Mouse (Mus musculus): ENCODE data around the gene Fggy. TPM values are rescaled to one million over a fixed set of nuclear protein-coding genes. Genes with fewer than 3 reads are reported as not detected.

The Fggy gene
- polyA plus RNA-seq, 1 experiment: 189 TPM

GRCm38 (mm10) chr4:95716137-95716536 is 158.8 kb downstream of the Fggy start:
- Histone ChIP-seq H3K4me1 (ENCODE audit: control insufficient read depth, insufficient read depth, low read length) (no peaks in the 10 kb centered on the region), H3K36me3 (ENCODE audit: control insufficient read depth, insufficient read depth, low read length) (no peaks in the 10 kb centered on the region), H3K4me3 (ENCODE audit: insufficient read depth, low read depth, low read length) (no peak overlapping the region), H3K27ac (ENCODE audit: insufficient read depth, low read depth, low read length) (no peak overlapping the region), H3K27me3 (replicated peaks; ENCODE audit: control insufficient read depth, insufficient read depth, low read length) (no peaks in the 10 kb centered on the region)
- no peak for DNase-seq
- 85% methylated on average over 3 of the region's 3 CpGs for WGBS
- TF ChIP-seq CTCF (conservative IDR thresholded peaks at IDR 0.05; ENCODE audit: insufficient read depth, insufficient read length, low read depth, low read length) (no peak), POLR2A (IDR thresholded peaks at IDR 0.05; ENCODE audit: low read depth, low read length) (no peak)

DNA sequence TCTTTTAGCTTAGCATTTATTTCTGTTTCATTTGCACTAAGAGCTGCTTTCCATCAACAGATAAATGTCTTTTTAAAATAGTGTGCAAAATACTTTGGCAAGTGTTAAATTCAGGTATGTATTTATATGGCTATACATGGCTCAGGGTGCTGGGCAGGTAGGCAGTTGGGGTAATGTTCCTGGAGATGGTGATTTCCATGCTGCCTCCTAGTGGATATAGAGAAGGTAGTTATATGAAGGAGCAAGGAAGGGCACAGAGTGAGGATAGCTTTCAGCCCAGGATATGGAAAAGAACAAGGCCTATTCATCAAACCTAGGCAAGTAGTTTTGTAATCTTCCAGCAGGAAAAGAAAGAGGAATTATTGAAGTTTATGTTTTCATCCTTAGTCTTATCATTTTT is 166.3 kb downstream of the Fggy start:
- H3K4me1 ChIP-seq (ENCODE audit: control insufficient read depth, insufficient read depth, low read length): no peaks in the 10 kb centered on the region
- no peaks in the 10 kb centered on the region for H3K36me3 ChIP-seq (ENCODE audit: control insufficient read depth, insufficient read depth, low read length)
- TF ChIP-seq POLR2A (IDR thresholded peaks at IDR 0.05; ENCODE audit: low read depth, low read length): no peak
- TF ChIP-seq CTCF (conservative IDR thresholded peaks at IDR 0.05; ENCODE audit: insufficient read depth, insufficient read length, low read depth, low read length): peak; percentile 40
- DNase-seq: no peak
- no peak overlapping the region for H3K4me3 ChIP-seq (ENCODE audit: insufficient read depth, low read depth, low read length)
- no peak overlapping the region for H3K27ac ChIP-seq (ENCODE audit: insufficient read depth, low read depth, low read length)
- H3K27me3 ChIP-seq (replicated peaks; ENCODE audit: control insufficient read depth, insufficient read depth, low read length): no peaks in the 10 kb centered on the region

DNA sequence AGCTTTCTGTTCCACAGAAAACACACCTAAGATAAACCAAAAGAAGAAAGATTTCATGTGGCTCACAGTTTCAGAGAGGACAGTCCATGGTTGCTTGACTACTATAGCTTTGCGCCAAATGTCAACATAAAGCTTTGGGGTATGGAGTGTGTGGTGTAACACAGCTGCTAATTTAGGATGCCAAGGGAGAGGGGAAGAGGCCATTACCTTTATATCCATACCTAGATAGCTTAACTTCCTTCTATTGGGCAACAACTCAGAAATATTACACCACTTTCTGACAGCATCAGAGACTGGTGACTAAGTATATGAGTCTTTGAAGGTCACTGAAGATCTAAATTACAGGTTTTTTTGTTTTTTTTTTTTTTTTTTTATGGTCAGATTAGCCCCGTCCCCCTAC is 169.1 kb downstream of the Fggy start:
- no peak for DNase-seq
- peaks cover 9% of the 10 kb centered on the region for H3K4me1 ChIP-seq (ENCODE audit: control insufficient read depth, insufficient read depth, low read length)
- H3K27ac ChIP-seq (ENCODE audit: insufficient read depth, low read depth, low read length): no peak overlapping the region
- WGBS: 97% methylated on average over 2 of the region's 2 CpGs
- no peak overlapping the region for H3K4me3 ChIP-seq (ENCODE audit: insufficient read depth, low read depth, low read length)
- TF ChIP-seq CTCF (conservative IDR thresholded peaks at IDR 0.05; ENCODE audit: insufficient read depth, insufficient read length, low read depth, low read length) (no peak), POLR2A (IDR thresholded peaks at IDR 0.05; ENCODE audit: low read depth, low read length) (no peak)
- no peaks in the 10 kb centered on the region for H3K27me3 ChIP-seq (replicated peaks; ENCODE audit: control insufficient read depth, insufficient read depth, low read length)
- no peaks in the 10 kb centered on the region for H3K36me3 ChIP-seq (ENCODE audit: control insufficient read depth, insufficient read depth, low read length)

- H3K36me3 ChIP-seq (ENCODE audit: control insufficient read depth, insufficient read depth, low read length): no peaks in the 10 kb centered on the region
- WGBS: 55% methylated on average over 3 of the region's 3 CpGs
- TF ChIP-seq POLR2A (IDR thresholded peaks at IDR 0.05; ENCODE audit: low read depth, low read length) (no peak), CTCF (conservative IDR thresholded peaks at IDR 0.05; ENCODE audit: insufficient read depth, insufficient read length, low read depth, low read length) (no peak)
- H3K27ac ChIP-seq (ENCODE audit: insufficient read depth, low read depth, low read length): peak overlapping the region; percentile 38
- DNase-seq: no peak
- H3K27me3 ChIP-seq (replicated peaks; ENCODE audit: control insufficient read depth, insufficient read depth, low read length): no peaks in the 10 kb centered on the region
- peaks cover 23% of the 10 kb centered on the region for H3K4me1 ChIP-seq (ENCODE audit: control insufficient read depth, insufficient read depth, low read length)
- no peak overlapping the region for H3K4me3 ChIP-seq (ENCODE audit: insufficient read depth, low read depth, low read length)
Measured at GRCm38 (mm10) chr4:95729142-95729826, 172.0 kb downstream of the Fggy start.

DNA sequence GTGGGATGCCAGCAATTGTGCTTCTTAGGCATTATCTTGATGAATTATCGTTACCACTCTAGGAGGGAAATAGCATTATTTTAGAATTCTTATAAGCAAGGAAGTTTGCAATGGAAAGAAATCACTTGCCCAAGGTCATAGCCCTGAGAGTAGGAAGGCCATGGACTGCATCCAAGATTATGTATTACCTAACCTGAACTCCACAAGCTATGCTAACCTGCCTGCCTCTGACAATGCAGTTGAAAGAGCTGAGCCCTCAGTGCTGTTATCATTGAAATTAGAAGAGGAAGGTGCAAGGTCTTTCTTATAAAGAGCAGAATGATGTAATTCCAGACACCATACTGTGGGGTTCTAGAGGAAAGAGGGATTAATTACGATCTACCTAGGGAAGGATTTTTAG is 173.8 kb downstream of the Fggy start:
- 41% methylated on average over 2 of the region's 2 CpGs for WGBS
- TF ChIP-seq POLR2A (IDR thresholded peaks at IDR 0.05; ENCODE audit: low read depth, low read length) (no peak), CTCF (conservative IDR thresholded peaks at IDR 0.05; ENCODE audit: insufficient read depth, insufficient read length, low read depth, low read length) (no peak)
- DNase-seq: peak; percentile 89
- Histone ChIP-seq H3K4me1 (ENCODE audit: control insufficient read depth, insufficient read depth, low read length) (peaks cover 25% of the 10 kb centered on the region), H3K27ac (ENCODE audit: insufficient read depth, low read depth, low read length) (peak overlapping the region; percentile 92), H3K4me3 (ENCODE audit: insufficient read depth, low read depth, low read length) (no peak overlapping the region), H3K27me3 (replicated peaks; ENCODE audit: control insufficient read depth, insufficient read depth, low read length) (no peaks in the 10 kb centered on the region), H3K36me3 (ENCODE audit: control insufficient read depth, insufficient read depth, low read length) (no peaks in the 10 kb centered on the region)

DNA sequence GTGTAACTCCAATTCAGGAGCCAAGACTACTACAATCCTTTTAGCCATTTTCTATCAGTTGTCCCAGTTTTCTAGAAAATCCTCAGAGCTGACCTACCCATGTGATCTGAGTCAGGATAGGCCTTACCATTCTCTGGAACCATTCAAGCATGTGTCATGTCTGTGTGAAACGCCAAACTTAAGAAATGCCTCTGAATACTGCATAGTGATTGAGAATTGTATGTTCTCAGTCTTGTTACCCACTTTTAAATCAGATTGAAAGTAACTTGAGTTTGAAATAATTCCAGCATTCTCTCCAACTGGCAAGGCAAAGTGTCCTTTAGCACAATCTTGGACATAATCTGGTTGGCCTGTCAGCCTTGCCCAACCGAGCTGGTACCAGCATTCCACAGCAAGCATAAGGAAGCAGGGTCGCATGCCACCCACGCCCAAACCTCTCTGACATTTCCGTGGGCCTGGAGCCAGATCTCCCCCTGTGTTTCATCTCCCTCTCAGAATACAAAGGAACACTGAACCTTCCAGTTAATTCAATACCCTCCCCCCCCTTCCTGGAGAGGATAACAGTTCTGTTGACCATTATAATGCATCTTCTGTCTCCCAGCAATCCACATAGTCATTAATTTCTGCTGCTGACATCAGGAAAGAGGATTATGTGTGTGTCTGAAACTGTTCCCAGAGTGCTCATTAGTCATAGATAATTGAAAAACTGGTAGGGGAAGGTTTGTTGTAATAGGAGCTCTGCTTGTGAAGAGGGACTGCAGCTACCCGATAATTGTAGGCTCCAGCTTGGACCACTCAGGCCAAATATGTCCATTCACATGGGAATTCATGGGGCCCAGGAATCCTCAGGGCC is 176.3 kb downstream of the Fggy start:
- TF ChIP-seq POLR2A (IDR thresholded peaks at IDR 0.05; ENCODE audit: low read depth, low read length) (no peak), CTCF (conservative IDR thresholded peaks at IDR 0.05; ENCODE audit: insufficient read depth, insufficient read length, low read depth, low read length) (no peak)
- H3K27ac ChIP-seq (ENCODE audit: insufficient read depth, low read depth, low read length): peak overlapping the region; percentile 55
- H3K4me3 ChIP-seq (ENCODE audit: insufficient read depth, low read depth, low read length): no peak overlapping the region
- no peaks in the 10 kb centered on the region for H3K27me3 ChIP-seq (replicated peaks; ENCODE audit: control insufficient read depth, insufficient read depth, low read length)
- WGBS: 18% methylated on average over 6 of the region's 6 CpGs
- H3K36me3 ChIP-seq (ENCODE audit: control insufficient read depth, insufficient read depth, low read length): no peaks in the 10 kb centered on the region
- peaks cover 41% of the 10 kb centered on the region for H3K4me1 ChIP-seq (ENCODE audit: control insufficient read depth, insufficient read depth, low read length)
- peak; percentile 71 for DNase-seq

GRCm38 (mm10) chr4:95735967-95736366 is 178.7 kb downstream of the Fggy start:
- TF ChIP-seq POLR2A (IDR thresholded peaks at IDR 0.05; ENCODE audit: low read depth, low read length) (no peak), CTCF (conservative IDR thresholded peaks at IDR 0.05; ENCODE audit: insufficient read depth, insufficient read length, low read depth, low read length) (no peak)
- WGBS: 61% methylated on average over 4 of the region's 4 CpGs
- H3K27ac ChIP-seq (ENCODE audit: insufficient read depth, low read depth, low read length): peak overlapping the region; percentile 46

More at GRCm38 (mm10) chr4:95735967-95736366, 178.7 kb downstream of the Fggy start:
- Histone ChIP-seq H3K36me3 (ENCODE audit: control insufficient read depth, insufficient read depth, low read length) (peaks cover 2% of the 10 kb centered on the region; the same call in 1 of the 2 replicates), H3K4me1 (ENCODE audit: control insufficient read depth, insufficient read depth, low read length) (peaks cover 40% of the 10 kb centered on the region), H3K4me3 (ENCODE audit: insufficient read depth, low read depth, low read length) (no peak overlapping the region), H3K27me3 (replicated peaks; ENCODE audit: control insufficient read depth, insufficient read depth, low read length) (no peaks in the 10 kb centered on the region)
- DNase-seq: peak; percentile 80

All from kidney, adult 2 months (tissue).